Mouse (Mus musculus): ENCODE data around the gene Mkrn2. TPM values are rescaled to one million over a fixed set of nuclear protein-coding genes. Genes with fewer than 3 reads are reported as not detected.
"Not testable (repeated sequence)": the region's sequence is repeated elsewhere in the genome, so short reads cannot be mapped to it uniquely, and the experiment has no call there.

Mkrn2 gene
- total RNA-seq, 2 experiments from 2014 or later: 52.8 to 52.9 TPM

GRCm38 (mm10) chr6:115607429-115607828, 5.7 kb downstream of the Mkrn2 start:
- no peak for DNase-seq (ENCODE audit: low spot score)

GRCm38 (mm10) chr6:115609121-115609520, 7.4 kb downstream of the Mkrn2 start:
- no peak for DNase-seq (ENCODE audit: low spot score)

- no peak for DNase-seq (ENCODE audit: low spot score)
Measured at GRCm38 (mm10) chr6:115610301-115610700, 8.6 kb downstream of the Mkrn2 start.

DNA sequence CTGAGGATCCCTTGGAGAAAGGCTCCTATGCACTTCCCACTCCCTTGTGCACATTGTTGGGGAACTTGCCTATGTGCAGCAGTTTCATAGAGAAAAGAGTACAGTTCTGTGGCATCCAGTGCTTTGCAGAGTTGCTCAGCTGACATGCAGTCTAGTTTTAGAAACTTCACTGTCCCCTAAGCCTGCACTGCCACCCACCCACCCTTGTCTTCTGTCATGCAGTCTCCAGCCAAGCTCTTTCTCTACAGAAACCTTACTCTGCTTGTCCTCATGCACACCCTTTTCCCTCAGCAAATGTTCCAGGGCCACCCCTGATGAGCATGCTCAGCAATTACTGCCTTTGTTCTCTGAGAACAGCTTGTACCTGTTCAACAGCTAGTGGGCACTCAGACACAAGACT, 12.1 kb downstream of the Mkrn2 start:
- DNase-seq (ENCODE audit: low spot score): no peak

GRCm38 (mm10) chr6:115615983-115616382, 14.3 kb downstream of the Mkrn2 start:
- DNase-seq (ENCODE audit: low spot score): no peak

- DNase-seq (ENCODE audit: low spot score): no peak
Measured at GRCm38 (mm10) chr6:115619818-115620217, 18.1 kb downstream of the Mkrn2 start.

GRCm38 (mm10) chr6:115620942-115621341, 19.2 kb downstream of the Mkrn2 start:
- DNase-seq (ENCODE audit: low spot score): no peak

DNA sequence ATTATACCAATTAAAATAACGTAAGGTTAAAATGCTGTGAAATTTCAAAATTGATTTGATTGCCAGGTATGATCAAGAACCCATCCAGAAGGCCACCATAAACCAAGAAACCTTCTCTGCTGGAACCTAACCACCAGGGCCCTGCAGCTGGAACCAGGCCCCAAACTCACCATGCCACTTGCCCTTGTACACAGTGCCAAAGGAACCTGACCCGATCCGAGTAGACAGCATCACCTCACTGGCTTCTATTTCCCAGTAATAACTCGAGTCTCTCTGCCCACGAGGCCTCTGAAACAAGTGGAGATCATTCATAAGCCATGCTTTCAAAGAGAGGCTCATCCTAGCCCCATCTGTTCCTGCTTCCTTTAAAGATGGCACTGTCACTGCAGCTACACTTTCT, 24.4 kb downstream of the Mkrn2 start:
- peak; percentile 63 for DNase-seq (ENCODE audit: low spot score)

DNA sequence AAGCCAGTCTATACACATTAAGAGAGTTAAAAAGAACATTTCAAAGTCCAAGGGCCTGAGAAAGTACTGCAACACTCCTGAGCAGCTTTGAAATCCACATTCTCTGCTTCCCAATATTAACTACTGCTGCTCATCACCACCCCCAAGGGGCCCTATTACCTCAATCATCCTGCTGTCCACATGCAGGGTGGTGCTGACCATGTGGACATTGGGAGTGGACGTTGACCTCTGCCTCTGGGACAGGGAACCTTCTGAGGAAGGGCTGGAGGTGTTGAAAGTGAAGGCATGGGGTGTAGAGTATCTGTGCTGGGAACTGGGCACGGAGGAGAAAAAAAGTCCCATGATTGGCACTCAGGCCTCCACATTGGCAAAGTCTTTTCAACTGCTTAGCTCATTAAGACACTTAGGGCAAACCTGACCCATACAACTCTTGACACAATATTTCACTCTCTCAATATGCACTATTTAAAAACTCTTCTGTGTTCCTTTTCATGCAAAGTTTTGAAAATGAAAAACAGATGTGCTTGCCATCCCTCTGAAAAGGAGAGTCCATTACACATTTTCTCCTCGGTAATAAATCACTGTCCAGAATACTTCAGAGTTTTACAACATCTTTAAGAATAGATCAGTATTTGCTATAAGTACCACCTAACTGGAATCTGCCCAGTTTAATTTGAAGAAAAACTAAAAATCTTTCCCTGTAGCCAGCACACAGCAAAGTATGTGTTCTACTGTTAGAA, 29.5 kb downstream of the Mkrn2 start:
- DNase-seq (ENCODE audit: low spot score): no peak

DNA sequence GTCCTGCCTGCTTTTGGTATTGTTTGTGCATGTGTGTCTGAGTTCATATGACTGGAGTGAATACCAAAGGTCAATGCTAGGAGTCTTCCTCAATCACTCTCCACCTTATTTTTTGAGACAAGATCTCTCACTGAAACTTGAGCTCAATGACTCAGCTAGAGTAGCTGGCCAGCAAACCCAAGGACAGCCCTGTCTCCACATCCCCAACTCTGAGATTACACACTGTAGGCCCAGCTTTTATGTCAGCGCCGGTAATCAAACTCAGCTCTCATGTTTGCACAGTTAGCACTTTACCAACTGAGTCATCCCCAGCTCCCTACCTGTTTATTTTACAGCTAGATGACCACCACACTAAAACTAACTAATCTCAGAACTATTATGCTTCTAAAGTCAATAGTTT, 32.3 kb downstream of the Mkrn2 start:
- DNase-seq (ENCODE audit: low spot score): peak; percentile 35

DNA sequence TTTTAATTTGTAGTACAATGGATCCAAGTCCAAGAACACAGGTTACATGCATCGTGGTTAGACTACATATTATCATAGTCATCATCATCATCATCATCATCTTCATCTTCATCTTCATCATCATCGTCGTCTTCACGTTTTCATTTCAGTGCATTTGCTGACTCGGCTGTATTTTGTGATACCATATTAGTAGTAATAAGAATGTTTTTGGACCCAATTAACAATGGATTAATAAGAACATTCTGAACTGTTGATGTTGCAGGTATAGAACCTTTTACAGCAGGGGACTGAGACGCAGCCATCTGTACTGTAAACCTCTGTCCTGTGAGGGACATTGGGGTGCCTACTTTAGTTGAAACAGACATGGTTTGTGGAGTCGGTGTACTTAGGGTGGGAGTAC, 36.5 kb downstream of the Mkrn2 start:
- not testable (repeated sequence) for DNase-seq (ENCODE audit: low spot score)

- no peak for DNase-seq (ENCODE audit: low spot score)
Measured at GRCm38 (mm10) chr6:115643315-115643714, 41.6 kb downstream of the Mkrn2 start.

DNA sequence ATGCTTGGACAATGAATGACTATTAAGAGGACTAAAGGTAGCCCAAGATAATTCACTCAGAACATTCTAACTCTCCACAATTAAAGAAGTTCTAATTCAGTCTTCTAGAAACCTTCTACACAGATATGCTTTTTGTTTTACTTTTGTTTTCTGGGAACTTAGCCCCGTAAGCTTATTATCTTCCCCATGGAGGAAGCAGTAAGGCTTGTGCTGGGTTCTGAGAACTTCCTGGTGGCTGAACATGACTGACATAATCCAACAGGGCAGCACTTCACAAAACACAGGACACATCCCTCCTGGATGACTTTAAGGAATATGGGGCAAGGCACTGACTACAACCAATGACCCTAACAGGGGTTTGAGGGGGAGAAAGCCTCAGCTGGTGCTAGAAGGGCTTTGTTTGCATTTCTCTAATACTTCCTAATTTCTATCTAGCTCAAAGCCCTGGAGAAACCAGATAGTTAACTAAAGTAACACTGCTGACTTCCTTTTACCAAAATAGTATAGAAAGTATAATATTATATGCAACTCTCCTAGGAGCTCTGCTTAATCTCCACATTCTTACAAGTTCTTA, 48.2 kb downstream of the Mkrn2 start:
- DNase-seq (ENCODE audit: low spot score): no peak

GRCm38 (mm10) chr6:115650476-115651427, 49.0 kb downstream of the Mkrn2 start:
- no peak for DNase-seq (ENCODE audit: low spot score)

- DNase-seq (ENCODE audit: low spot score): no peak
Measured at GRCm38 (mm10) chr6:115651719-115652118, 50.0 kb downstream of the Mkrn2 start.

DNA sequence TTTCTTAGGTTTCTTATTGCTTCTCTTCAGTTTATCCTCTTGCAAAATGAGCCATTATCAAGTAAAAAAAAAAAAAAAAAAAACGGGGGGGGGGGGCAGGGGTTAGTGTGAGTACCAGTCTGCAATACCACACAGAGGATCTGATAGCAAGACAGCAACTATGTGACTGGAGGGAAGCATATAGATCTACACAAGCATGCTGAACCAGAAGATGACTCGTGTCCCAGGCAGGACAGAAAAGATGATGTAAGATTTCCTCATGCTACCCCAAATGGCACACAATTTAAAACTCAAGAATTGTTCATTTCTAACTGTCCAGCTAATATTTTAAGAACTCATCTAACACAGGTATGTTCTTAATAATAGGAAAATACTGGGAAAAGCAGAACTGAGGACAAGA, 52.2 kb downstream of the Mkrn2 start:
- DNase-seq (ENCODE audit: low spot score): no peak

- no peak for DNase-seq (ENCODE audit: low spot score)
Measured at GRCm38 (mm10) chr6:115658802-115659201, 57.1 kb downstream of the Mkrn2 start.

DNA sequence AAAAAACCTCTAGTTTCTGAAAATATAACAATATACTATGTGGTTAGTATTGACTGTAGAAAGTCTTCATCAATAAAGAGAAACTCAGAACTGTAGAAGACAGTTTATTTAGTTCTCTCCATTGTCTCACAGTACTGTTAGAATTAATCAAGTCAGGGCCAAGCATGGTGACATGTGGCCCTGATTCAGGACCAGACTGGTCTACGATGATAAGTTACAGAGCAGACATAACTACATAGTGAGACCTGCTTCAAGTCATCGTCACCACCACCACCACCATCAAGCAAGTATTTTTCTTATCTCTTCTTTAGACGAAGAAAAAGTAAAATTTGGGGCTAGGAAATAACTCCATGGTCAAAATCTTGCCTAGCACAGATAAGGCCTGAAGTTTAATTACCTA, 62.6 kb downstream of the Mkrn2 start:
- no peak for DNase-seq (ENCODE audit: low spot score)

DNA sequence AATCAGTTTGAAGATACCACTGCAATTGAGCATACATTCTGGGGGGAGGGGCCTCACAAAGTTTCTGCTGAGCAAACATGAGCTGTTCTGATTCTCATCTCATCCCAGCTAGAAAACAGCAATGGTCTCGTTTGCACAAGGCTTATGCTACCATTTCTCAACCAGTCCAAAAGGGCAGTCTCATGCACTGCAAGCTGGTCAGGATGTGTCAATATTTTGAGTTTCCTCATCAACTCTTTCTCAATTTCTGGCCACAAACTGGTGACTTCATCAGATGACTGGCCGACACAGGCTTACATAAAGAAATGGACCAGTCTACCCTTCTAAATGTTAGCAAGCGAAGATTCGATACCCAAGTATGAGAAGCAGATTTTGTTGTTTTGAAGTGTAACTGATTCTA, 64.9 kb downstream of the Mkrn2 start:
- no peak for DNase-seq (ENCODE audit: low spot score)

Measured in gastrocnemius, adult 18-20 months (tissue).